Mouse (Mus musculus): ENCODE measurements around the gene 6430550D23Rik.

6430550D23Rik gene

DNA sequence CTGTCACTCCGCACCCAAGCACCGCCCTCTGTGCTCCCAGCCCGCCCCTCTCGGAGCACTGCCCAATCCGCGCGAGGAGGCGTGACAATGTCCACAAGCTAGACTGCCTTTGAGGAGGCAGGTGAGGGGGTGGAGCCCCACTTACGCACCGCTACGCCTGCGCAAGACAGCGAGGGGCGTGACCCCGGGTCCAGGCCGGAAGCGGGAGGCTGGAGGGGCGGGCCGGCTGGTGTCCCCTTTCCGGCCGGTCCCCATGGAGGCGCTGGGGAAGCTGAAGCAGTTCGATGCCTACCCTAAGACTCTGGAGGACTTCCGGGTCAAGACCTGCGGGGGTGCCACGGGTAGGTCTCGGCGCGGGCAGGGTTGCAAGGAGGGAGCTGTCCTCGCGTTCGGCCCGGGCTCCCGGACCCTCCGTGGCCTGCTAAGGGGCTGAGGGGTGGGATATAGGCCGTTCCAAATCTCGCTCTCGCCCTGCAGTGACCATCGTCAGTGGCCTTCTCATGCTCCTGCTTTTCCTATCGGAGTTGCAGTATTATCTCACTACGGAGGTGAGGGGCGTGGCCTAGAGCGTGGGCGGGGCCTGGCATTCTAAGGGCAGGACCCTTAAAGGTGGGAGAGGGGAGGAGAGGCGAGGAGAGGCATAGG is at the start of gene 6430550D23Rik, which contains the start of gene Ergic3:
TSS of gene 6430550D23Rik (minus strand) at position 90 of the 645 bp plus-strand sequence.
TSS of gene Ergic3 (plus strand) at position 158 of the 645 bp plus-strand sequence.
- DNase-seq (ENCODE audit: extremely low read depth, low read depth) = peak; percentile 87

DNA sequence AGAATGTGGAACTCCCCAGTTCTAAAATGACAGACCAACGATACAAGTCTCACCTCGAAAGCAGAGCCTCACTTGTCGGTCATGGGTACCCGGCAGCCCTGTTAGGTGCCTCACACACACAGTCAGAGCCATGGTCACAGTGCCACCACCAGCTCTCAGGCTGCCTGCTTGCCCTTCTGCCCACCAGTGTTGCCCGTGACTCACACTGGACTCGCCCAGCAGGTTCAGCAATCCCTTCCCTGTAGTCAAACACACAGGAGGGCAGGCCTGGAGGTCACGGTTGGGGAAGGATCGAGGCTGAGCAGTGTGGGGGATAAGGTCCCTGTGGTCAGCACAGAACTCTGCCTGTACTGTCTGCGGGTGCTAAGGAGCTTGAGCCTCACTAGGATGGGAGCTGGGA is 45.0 kb upstream of the 6430550D23Rik start, which contains the start of gene Fer1l4:
TSS of gene Fer1l4 (minus strand) at position 132 of the 400 bp plus-strand sequence.
- no peak for DNase-seq (ENCODE audit: extremely low read depth, low read depth)

- no peak for DNase-seq (ENCODE audit: extremely low read depth, low read depth)
These were observed 40.2 kb upstream of the 6430550D23Rik start for GRCm38 (mm10) chr2:156047929-156048328.

- no peak for DNase-seq (ENCODE audit: extremely low read depth, low read depth)
These were observed 35.1 kb upstream of the 6430550D23Rik start for GRCm38 (mm10) chr2:156042903-156043302.

DNA sequence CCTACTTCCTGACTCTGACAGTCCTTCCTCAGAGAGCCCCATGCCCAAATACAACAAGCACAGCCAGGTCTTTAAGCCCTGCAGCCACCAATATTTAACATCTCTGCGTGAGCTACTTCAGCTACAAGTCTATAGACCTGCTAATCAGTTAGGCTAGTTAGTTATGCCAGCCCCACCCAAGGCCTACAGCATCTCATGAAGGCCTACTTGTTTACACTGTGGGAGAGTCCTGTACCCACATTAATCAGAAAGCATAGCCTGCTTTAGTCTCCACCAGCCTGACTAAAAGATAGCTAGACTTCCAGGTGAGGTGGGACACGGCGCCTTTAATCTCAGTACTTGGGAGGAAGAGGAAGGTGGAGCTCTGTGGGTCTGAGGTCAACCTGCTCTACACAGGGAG is 31.6 kb upstream of the 6430550D23Rik start:
- no peak for DNase-seq (ENCODE audit: extremely low read depth, low read depth)

GRCm38 (mm10) chr2:156025482-156025881 is 17.7 kb upstream of the 6430550D23Rik start:
- no peak for DNase-seq (ENCODE audit: extremely low read depth, low read depth)

- DNase-seq (ENCODE audit: extremely low read depth, low read depth) = peak; percentile 91
These were observed 14.0 kb upstream of the 6430550D23Rik start for GRCm38 (mm10) chr2:156021765-156022164.

DNA sequence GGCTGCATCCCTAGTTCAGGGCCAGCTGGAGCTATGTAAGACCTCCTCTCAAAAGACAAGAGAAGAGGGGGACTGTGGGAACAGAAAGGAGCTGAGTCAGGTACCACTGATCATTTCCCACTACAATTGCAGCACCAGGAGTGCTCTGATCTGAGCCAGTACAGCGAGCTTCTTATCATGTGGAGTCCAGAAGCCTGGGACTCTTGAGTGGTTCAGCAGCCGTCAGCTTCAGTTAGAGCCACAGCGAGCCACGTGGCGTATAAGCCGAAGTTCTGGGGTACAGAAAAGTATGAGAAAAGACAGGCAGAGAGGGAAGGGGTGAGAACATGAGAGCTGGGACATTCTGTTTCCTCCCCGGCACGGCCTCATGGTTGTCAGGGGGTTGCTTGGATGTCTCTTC is 13.4 kb upstream of the 6430550D23Rik start:
- DNase-seq (ENCODE audit: extremely low read depth, low read depth) = peak; percentile 75

DNA sequence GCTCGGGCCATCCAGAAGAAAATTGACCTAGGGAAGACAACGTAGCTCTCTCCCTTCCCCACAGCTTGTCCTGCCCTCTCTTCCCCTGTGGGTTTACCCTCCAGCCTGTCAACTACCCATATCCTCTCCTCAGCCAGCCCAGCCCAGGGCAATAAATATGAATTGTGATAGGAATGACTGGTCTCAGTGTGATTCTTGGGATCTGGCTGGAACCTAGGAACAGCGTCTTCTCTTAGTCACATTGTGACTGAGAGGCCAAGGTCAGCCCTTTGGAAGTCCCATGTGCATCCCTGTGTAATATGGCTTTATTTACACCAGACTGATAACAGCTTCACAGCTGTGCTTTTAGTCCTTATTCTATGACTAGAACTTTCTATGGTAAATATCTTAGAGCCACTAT is 10.3 kb upstream of the 6430550D23Rik start:
- DNase-seq (ENCODE audit: extremely low read depth, low read depth) = no peak

GRCm38 (mm10) chr2:156005393-156005792 is 2.4 kb downstream of the 6430550D23Rik start:
- DNase-seq (ENCODE audit: extremely low read depth, low read depth) = no peak

GRCm38 (mm10) chr2:155991863-155992321 is 15.9 kb downstream of the 6430550D23Rik start:
- no peak for DNase-seq (ENCODE audit: extremely low read depth, low read depth)

GRCm38 (mm10) chr2:155991151-155991550 is 16.6 kb downstream of the 6430550D23Rik start:
- no peak for DNase-seq (ENCODE audit: extremely low read depth, low read depth)

- DNase-seq (ENCODE audit: extremely low read depth, low read depth) = peak; percentile 68
These were observed 18.7 kb downstream of the 6430550D23Rik start for GRCm38 (mm10) chr2:155989085-155989484.

DNA sequence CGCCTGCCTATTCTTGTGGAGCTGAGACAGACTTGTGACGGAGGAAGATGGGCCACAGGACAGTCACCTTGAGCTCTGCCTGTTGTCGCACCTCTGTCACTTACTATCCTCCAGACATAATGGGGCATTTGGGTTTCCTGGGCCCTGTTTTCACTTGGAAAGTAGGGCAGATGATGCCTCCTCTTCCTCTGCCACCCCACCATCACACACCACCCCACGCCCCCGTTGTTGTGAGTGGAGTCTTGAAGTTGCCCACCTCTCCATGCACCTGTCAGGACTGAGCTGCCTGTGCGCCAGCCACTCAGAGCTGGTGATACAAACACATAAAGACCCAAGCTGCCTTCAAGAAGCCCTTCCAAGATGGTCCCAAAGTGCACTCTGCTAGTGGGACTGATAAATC is 20.6 kb downstream of the 6430550D23Rik start:
- DNase-seq (ENCODE audit: extremely low read depth, low read depth) = no peak

DNA sequence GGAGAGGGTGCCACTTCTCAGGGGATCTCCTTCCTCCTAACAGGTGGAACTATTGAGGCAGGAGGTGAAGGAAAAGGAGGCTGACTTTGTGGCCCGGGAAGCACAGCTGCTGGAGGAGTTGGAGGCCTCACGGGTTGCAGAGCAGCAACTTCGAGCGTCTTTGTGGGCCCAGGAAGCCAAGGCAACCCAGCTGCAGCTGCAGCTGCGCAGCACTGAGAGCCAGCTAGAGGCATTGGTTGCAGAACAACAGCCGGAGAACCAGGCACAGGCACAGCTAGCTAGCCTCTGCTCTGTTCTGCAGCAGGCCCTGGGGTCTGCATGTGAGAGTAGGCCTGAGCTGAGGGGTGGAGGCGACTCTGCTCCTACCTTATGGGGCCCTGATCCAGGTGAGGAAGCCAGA is 22.0 kb downstream of the 6430550D23Rik start:
- DNase-seq (ENCODE audit: extremely low read depth, low read depth) = no peak

- DNase-seq (ENCODE audit: extremely low read depth, low read depth) = no peak
These were observed 28.3 kb downstream of the 6430550D23Rik start for GRCm38 (mm10) chr2:155979328-155979991.

- no peak for DNase-seq (ENCODE audit: extremely low read depth, low read depth)
These were observed 33.6 kb downstream of the 6430550D23Rik start for GRCm38 (mm10) chr2:155974087-155974731.

DNA sequence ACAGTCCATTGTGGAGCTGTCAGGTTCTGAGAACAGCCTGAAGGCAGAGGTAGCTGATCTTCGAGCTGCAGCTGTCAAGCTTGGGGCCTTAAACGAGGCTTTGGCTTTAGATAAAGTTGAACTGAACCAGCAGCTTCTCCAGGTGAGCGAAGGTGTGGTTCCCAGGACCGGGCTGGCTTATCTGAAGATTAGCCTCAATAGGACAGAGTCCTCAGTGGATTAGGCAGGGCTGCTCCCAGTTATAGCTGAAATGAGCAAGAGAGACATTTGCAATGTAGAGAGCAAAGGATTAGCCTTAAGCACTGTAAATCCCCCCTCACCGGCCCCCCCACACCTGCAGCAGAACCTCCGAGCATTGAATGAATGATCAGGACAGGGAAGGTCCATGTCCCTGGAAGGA is 34.4 kb downstream of the 6430550D23Rik start:
- no peak for DNase-seq (ENCODE audit: extremely low read depth, low read depth)

GRCm38 (mm10) chr2:155962991-155963390 is 44.8 kb downstream of the 6430550D23Rik start:
- DNase-seq (ENCODE audit: extremely low read depth, low read depth) = no peak

DNA sequence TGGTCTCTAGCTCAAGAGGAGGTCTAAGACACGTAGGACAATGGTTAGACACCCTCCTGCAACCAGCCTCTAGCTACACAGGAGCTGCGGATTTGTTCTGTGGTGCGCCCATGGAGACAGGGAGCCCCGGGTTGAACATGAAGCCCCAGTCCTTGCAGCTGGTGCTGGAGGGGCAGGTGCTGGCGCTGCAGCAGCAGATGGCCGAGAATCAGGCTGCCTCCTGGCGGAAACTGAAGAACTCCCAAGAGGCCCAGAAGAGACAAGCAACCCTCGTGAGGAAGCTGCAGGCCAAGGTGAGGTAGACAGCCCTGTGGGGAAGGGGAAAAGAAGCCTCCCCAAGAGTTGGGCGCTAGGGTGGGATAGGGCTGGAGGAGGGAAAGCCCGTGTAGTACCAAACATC is 45.9 kb downstream of the 6430550D23Rik start:
- no peak for DNase-seq (ENCODE audit: extremely low read depth, low read depth)

DNA sequence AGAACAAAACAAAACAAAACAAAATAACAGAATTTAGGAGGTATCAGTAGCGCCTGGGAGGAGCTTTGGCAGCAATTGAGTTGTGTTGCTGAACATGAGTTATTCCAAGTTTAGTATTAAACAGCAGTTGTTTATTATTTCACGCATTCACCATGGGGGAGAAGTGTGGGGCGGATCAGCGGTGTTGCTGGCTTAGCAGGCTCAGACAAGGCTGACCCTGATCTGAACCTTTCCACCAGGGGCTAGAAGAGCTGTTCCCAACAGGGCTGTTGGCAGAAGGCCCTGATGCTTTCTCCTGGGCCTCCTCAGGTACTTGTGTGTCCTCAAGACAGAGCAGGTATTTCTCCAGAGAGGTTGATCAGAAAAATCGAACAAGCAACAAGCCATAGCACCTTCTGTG is 47.8 kb downstream of the 6430550D23Rik start:
- no peak for DNase-seq (ENCODE audit: extremely low read depth, low read depth)
